Mouse (Mus musculus) stomach, embryonic 15.5 days (tissue): ENCODE data around the gene Eaf1. TPM values are rescaled to one million over a fixed set of nuclear protein-coding genes. Genes with fewer than 3 reads are reported as not detected.

Source experiments
- ATAC-seq: fragments of 200-750 bp; cut with Nextera tagmentation; 2 replicates; pipeline ENCODE4 v1.8.0; 2017; ENCODE audit warnings: low read depth, moderate number of reproducible peaks, moderate TSS enrichment; ENCODE audit not compliant: insufficient read depth, low FRiP score
- H3K27ac ChIP-seq: fragments of 300-500 bp; sonication (generic); 2 replicates; pipeline ENCODE4 v1.5.1; 2015; ENCODE audit warnings: mild to moderate bottlenecking, inconsistent platforms
- H3K27me3 ChIP-seq: fragments of 300-500 bp; sonication (generic); replicated peaks from 2 replicates; pipeline ENCODE4 v1.6.1; 2015; ENCODE audit warnings: inconsistent platforms
- H3K36me3 ChIP-seq: fragments of 300-500 bp; sonication (generic); 2 replicates; pipeline ENCODE4 v1.6.1; 2015; ENCODE audit warnings: inconsistent platforms
- H3K4me1 ChIP-seq: fragments of 300-500 bp; sonication (generic); 2 replicates; pipeline ENCODE4 v1.6.1; 2015; ENCODE audit warnings: inconsistent platforms
- H3K4me2 ChIP-seq: fragments of 300-500 bp; sonication (generic); 2 replicates; pipeline ENCODE4 v1.6.1; 2015; ENCODE audit warnings: mild to moderate bottlenecking, inconsistent platforms
- H3K4me3 ChIP-seq: fragments of 300-500 bp; sonication (generic); replicated peaks from 2 replicates; pipeline ENCODE4 v1.5.1; 2015; ENCODE audit warnings: inconsistent platforms
- H3K9ac ChIP-seq: fragments of 300-500 bp; sonication (generic); 2 replicates; pipeline ENCODE4 v1.6.1; 2015; ENCODE audit warnings: inconsistent platforms
- H3K9me3 ChIP-seq: fragments of 300-500 bp; sonication (generic); 2 replicates; pipeline ENCODE4 v1.6.1; 2016; ENCODE audit warnings: inconsistent platforms
- WGBS: fragments of 180-500 bp; shearing (Covaris S2); methylation state at CpG from one replicate; pipeline ENCODE4 v1.1.7; 2015; 5-methylcytosine and 5-hydroxymethylcytosine counted together
- polyA plus RNA-seq: library from polyadenylated mRNA; unstranded; fragments of >200 nt; fragmentation: Nextera tagmentation; extraction: Ambion mirVana; gene quantifications from 2 replicates; pipeline ENCODE4 v1.2.1, GENCODE M21; 2015

Eaf1 gene
- polyA plus RNA-seq, 1 experiment from 2014 or later: 22.4 TPM

GRCm38 (mm10) chr14:31515895-31516294 is 21.7 kb downstream of the Eaf1 start:
- H3K36me3 ChIP-seq: no peaks in the 10 kb centered on the region
- ATAC-seq: no peak
- no peak overlapping the region for H3K4me2 ChIP-seq
- no peaks in the 10 kb centered on the region for H3K9me3 ChIP-seq
- peaks cover 6% of the 10 kb centered on the region; the same call in 1 of the 2 replicates for H3K4me1 ChIP-seq
- H3K4me3 ChIP-seq: no peak overlapping the region
- no peaks in the 10 kb centered on the region for H3K27me3 ChIP-seq
- H3K27ac ChIP-seq: no peak overlapping the region
- WGBS: 90% methylated on average over 2 of the region's 2 CpGs
- no peak overlapping the region for H3K9ac ChIP-seq

DNA sequence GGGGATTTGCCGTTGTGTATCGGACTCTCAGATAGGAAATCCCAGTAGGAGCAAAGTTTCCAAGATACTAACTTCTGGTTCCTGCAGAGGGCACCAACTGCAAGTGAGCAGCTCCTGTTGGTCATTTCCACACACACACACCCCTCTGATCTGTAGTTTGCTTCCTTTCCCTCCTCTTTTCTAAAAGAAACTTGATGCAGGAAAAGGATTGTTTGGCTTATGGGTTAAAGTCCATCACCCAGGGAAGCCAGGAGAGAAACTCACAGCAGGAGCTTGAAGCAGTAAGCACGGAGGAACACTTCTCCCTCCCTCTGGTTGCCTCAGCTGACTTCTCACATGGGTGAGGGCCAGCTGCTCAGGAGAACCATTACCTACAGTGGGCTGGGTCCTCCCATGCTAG is 25.0 kb downstream of the Eaf1 start:
- Histone ChIP-seq H3K27ac (no peak overlapping the region), H3K9me3 (no peaks in the 10 kb centered on the region), H3K9ac (no peak overlapping the region), H3K36me3 (no peaks in the 10 kb centered on the region), H3K4me1 (peaks cover 6% of the 10 kb centered on the region; the same call in 1 of the 2 replicates), H3K27me3 (no peaks in the 10 kb centered on the region), H3K4me3 (no peak overlapping the region), H3K4me2 (peak overlapping the region; percentile 28)
- WGBS: 27% methylated on average over 3 of the region's 3 CpGs
- peak; percentile 65; the same call in 1 of the 2 replicates for ATAC-seq

GRCm38 (mm10) chr14:31521318-31521717 is 27.1 kb downstream of the Eaf1 start:
- WGBS: 45% methylated on average over 2 of the region's 2 CpGs
- ATAC-seq: no peak

GRCm38 (mm10) chr14:31525040-31525810 is 31.0 kb downstream of the Eaf1 start:
- no peak overlapping the region for H3K4me2 ChIP-seq
- H3K4me3 ChIP-seq: no peak overlapping the region
- H3K4me1 ChIP-seq: no peaks in the 10 kb centered on the region
- H3K36me3 ChIP-seq: no peaks in the 10 kb centered on the region
- ATAC-seq: no peak
- 71% methylated on average over 7 of the region's 7 CpGs for WGBS
- no peaks in the 10 kb centered on the region for H3K27me3 ChIP-seq
- H3K9me3 ChIP-seq: no peaks in the 10 kb centered on the region
- no peak overlapping the region for H3K9ac ChIP-seq
- no peak overlapping the region for H3K27ac ChIP-seq

More at GRCm38 (mm10) chr14:31521318-31521717, 27.1 kb downstream of the Eaf1 start:
- Histone ChIP-seq H3K9ac (no peak overlapping the region), H3K4me2 (no peak overlapping the region), H3K36me3 (no peaks in the 10 kb centered on the region), H3K4me3 (no peak overlapping the region), H3K27ac (no peak overlapping the region), H3K9me3 (no peaks in the 10 kb centered on the region), H3K27me3 (no peaks in the 10 kb centered on the region), H3K4me1 (peaks cover 6% of the 10 kb centered on the region; the same call in 1 of the 2 replicates)

DNA sequence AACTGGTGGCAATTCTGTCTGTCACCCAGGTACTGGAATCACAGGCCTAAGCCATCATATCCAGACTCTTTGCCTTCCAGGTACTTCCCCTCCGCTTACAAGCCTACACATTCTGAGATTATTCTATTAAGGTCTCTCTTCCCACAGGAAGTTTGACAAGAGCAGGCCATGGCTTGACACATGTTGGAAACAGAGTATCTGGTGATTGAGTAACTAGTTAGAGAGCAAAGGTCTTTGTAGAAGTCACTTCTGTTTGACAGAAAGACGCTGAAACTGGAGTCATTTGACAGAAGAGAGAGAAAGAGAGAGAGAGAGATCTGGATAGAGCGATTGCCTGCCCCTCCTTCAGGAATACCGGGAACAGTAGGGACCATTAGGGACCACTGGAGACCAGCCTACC is 36.6 kb downstream of the Eaf1 start:
- Histone ChIP-seq H3K4me3 (no peak overlapping the region), H3K4me1 (no peaks in the 10 kb centered on the region), H3K36me3 (no peaks in the 10 kb centered on the region), H3K4me2 (no peak overlapping the region), H3K27me3 (no peaks in the 10 kb centered on the region), H3K9ac (no peak overlapping the region), H3K9me3 (no peaks in the 10 kb centered on the region), H3K27ac (peak overlapping the region; percentile 44; the same call in 1 of the 2 replicates)
- 75% methylated on average over 4 of the region's 4 CpGs for WGBS
- no peak for ATAC-seq

DNA sequence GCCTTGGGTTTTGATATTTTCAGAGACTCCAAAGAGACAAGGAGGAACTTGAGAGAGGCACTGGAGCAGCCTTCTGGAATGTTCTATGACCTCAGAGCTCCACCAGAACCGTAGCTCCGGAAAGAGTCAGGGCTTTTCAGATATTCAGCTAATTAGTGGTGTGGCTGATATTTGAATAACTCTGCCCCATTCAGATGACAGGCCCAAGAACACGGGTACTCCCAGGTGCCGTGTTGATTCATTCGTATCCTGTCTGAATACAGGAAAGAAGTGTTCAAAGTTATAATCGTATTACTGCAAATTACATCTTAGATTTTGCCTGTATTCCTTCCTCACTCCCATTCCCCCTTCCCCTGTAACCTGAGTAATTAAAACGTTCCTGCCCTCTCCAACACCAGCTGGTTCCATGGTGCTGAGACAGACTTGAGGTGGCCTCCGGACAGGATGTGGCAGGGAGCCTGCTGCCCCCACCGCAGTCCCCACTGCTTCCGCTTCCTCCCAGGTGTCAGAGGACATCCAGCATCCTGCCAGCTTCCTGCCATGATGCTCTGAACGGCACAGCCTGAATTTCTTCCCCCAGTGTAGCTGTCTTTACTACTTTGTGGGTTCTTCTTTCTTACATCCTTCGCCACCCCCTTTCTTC is 37.4 kb downstream of the Eaf1 start:
- H3K4me1 ChIP-seq: no peaks in the 10 kb centered on the region
- no peak overlapping the region for H3K4me2 ChIP-seq
- no peak for ATAC-seq
- 54% methylated on average over 12 of the region's 12 CpGs for WGBS
- no peaks in the 10 kb centered on the region for H3K27me3 ChIP-seq
- no peak overlapping the region for H3K9ac ChIP-seq
- no peak overlapping the region for H3K4me3 ChIP-seq
- peak overlapping the region; percentile 44; the same call in 1 of the 2 replicates for H3K27ac ChIP-seq
- H3K9me3 ChIP-seq: no peaks in the 10 kb centered on the region
- no peaks in the 10 kb centered on the region for H3K36me3 ChIP-seq

DNA sequence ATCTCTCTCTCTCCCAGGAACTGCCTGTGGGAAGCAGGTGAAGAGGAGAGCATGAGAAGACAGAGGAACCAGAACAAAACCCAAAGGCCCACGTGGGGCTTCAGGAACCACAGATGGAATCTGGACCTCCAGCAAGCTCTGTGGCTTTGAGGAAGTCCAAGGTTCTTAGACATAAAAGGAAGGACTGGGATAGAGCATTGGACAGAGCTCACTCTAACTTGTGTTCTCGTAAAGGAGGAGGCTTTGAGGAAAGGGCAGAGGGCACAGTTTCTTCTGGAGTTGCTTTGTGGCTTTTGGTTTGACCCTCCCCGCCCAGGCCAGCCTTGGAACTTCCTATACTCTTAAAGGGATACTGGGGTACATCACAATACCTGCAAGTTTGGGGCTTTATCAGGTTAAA is 38.5 kb downstream of the Eaf1 start:
- Histone ChIP-seq H3K36me3 (no peaks in the 10 kb centered on the region), H3K4me3 (no peak overlapping the region), H3K9ac (no peak overlapping the region), H3K27ac (no peak overlapping the region), H3K4me1 (no peaks in the 10 kb centered on the region), H3K9me3 (no peaks in the 10 kb centered on the region), H3K27me3 (no peaks in the 10 kb centered on the region), H3K4me2 (no peak overlapping the region)
- no peak for ATAC-seq
- WGBS: 61% methylated on average over 3 of the region's 3 CpGs

DNA sequence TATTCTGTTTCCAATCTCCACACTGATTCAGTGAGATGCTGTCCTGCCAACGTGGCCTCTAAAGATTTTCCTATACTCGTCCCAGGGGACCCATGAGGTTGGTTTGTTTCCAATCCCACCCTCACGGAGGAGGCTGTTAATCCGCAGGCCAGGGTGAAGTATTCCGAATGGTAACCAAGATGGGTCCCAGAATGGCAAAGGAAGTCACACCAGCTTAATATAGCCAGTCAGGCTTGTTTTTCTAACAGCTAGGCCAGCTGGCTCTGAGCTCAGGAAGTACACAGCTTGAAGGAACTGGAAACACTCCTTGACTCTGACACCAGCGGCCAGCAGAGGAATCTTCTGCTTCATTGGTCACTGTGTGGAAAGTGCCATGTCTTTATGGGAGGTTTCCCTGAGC is 43.1 kb downstream of the Eaf1 start:
- Histone ChIP-seq H3K36me3 (no peaks in the 10 kb centered on the region), H3K9ac (no peak overlapping the region)

GRCm38 (mm10) chr14:31543885-31544442 is 49.8 kb downstream of the Eaf1 start:
- no peak overlapping the region for H3K9ac ChIP-seq
- H3K27ac ChIP-seq: peak overlapping the region; percentile 59
- no peaks in the 10 kb centered on the region for H3K9me3 ChIP-seq
- H3K4me3 ChIP-seq: no peak overlapping the region
- ATAC-seq: peak; percentile 69
- H3K27me3 ChIP-seq: no peaks in the 10 kb centered on the region
- no peaks in the 10 kb centered on the region for H3K36me3 ChIP-seq
- 57% methylated on average over 11 of the region's 11 CpGs for WGBS
- H3K4me2 ChIP-seq: no peak overlapping the region
- H3K4me1 ChIP-seq: peaks cover 8% of the 10 kb centered on the region; the same call in 1 of the 2 replicates

More for the DNA sequence above, 43.1 kb downstream of the Eaf1 start:
- Histone ChIP-seq H3K4me1 (no peaks in the 10 kb centered on the region), H3K27me3 (no peaks in the 10 kb centered on the region), H3K4me3 (no peak overlapping the region), H3K4me2 (no peak overlapping the region), H3K27ac (no peak overlapping the region), H3K9me3 (no peaks in the 10 kb centered on the region)
- ATAC-seq: no peak
- 76% methylated on average over 6 of the region's 6 CpGs for WGBS

- H3K9ac ChIP-seq: no peak overlapping the region
- no peaks in the 10 kb centered on the region for H3K36me3 ChIP-seq
- no peaks in the 10 kb centered on the region for H3K27me3 ChIP-seq
- ATAC-seq: no peak
- no peaks in the 10 kb centered on the region for H3K9me3 ChIP-seq
- H3K4me3 ChIP-seq: no peak overlapping the region
- H3K27ac ChIP-seq: no peak overlapping the region
- no peak overlapping the region for H3K4me2 ChIP-seq
- WGBS: 85% methylated on average over 7 of the region's 7 CpGs
- H3K4me1 ChIP-seq: no peaks in the 10 kb centered on the region
Measured at GRCm38 (mm10) chr14:31555021-31555420, 60.8 kb downstream of the Eaf1 start.

DNA sequence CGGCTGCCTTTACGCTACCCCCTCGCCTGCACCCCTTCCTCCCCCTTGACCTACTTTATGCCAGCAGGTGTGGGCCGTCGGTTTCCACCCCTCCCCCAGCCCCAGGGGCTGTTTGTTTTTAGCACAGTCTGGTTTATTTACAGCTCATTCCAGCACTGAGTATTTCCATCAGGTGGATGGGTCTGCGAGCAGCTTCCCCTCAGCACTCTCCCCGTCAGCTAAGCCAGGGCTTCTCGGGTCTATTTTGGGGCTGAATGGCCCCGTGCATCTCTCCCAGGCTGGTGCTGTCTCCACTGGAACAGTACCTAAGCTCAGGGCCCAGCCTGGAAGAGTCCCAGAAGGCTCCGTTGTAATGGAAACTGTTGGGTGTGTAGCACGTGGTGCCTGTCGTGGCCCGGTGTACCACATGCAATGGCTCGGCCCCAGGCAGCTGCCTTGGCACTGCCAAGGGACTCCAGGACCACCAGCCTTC is 61.8 kb downstream of the Eaf1 start:
- Histone ChIP-seq H3K4me2 (no peak overlapping the region), H3K4me3 (no peak overlapping the region), H3K27ac (no peak overlapping the region), H3K4me1 (peaks cover 4% of the 10 kb centered on the region; the same call in 1 of the 2 replicates), H3K9me3 (no peaks in the 10 kb centered on the region), H3K27me3 (no peaks in the 10 kb centered on the region), H3K36me3 (no peaks in the 10 kb centered on the region), H3K9ac (no peak overlapping the region)
- 55% methylated on average over 14 of the region's 14 CpGs for WGBS
- no peak for ATAC-seq
